Mouse (Mus musculus) spleen, adult 2 months (tissue): ENCODE data around the gene Gm28230. TPM values are rescaled to one million over a fixed set of nuclear protein-coding genes. Genes with fewer than 3 reads are reported as not detected.

Source experiments
- DNase-seq, 2 experiments: peaks; one replicate each; pipeline versions ENCODE4 v3.0.0 to v3.0.0-alpha.2; 2012 to 2021; ENCODE audit warnings: low spot score in 2 of 2, low read depth in 1 of 2
- H3K27ac ChIP-seq: fragments of 200-500 bp; 2 replicates; pipeline ENCODE4 v1.5.1; 2012; ENCODE audit warnings: low read length, inconsistent platforms; ENCODE audit not compliant: insufficient read depth
- H3K27me3 ChIP-seq: fragments of 200-500 bp; 2 replicates; pipeline ENCODE4 v1.6.1; 2012; ENCODE audit warnings: mild to moderate bottlenecking, moderate library complexity, low read length, inconsistent platforms; ENCODE audit not compliant: control insufficient read depth, insufficient read depth
- H3K36me3 ChIP-seq: fragments of 200-500 bp; 2 replicates; pipeline ENCODE4 v1.6.1; 2012; ENCODE audit warnings: mild to moderate bottlenecking, low read length, inconsistent platforms; ENCODE audit not compliant: control insufficient read depth, insufficient read depth
- H3K4me1 ChIP-seq: fragments of 200-500 bp; 2 replicates; pipeline ENCODE4 v1.6.1; 2011; ENCODE audit warnings: inconsistent platforms; ENCODE audit not compliant: control insufficient read depth, insufficient read depth, insufficient read length
- H3K4me3 ChIP-seq: fragments of 200-500 bp; 2 replicates; pipeline ENCODE4 v1.5.1; 2011; ENCODE audit warnings: mild to moderate bottlenecking, inconsistent platforms; ENCODE audit not compliant: insufficient read depth, insufficient read length; ENCODE audit errors: extremely low read depth
- CTCF ChIP-seq: fragments of 200-500 bp; IDR thresholded peaks from 2 replicates; pipeline ENCODE4 v1.5.1; 2011; ENCODE audit warnings: mild to moderate bottlenecking, inconsistent platforms; ENCODE audit not compliant: insufficient read depth, insufficient read length, insufficient replicate concordance; ENCODE audit errors: extremely low read depth
- POLR2A ChIP-seq: fragments of 200-500 bp; IDR thresholded peaks from 2 replicates; pipeline ENCODE4 v1.6.1; 2011; ENCODE audit warnings: low read depth, low read length, inconsistent platforms
- WGBS: fragments of 180-500 bp; shearing (Covaris S2); methylation state at CpG from one replicate; pipeline ENCODE4 v1.1.7; 2018; 5-methylcytosine and 5-hydroxymethylcytosine counted together
- polyA plus RNA-seq: library from polyadenylated mRNA; depleted of rRNA; stranded (reverse); fragments of >200 nt; gene quantifications from 2 replicates; pipeline ENCODE4 v1.2.3, GENCODE M21; 2012

Gene Gm28230
- polyA plus RNA-seq, 1 experiment, result not detected

GRCm38 (mm10) chr2:74691995-74692807 is 34.3 kb upstream of the Gm28230 start:
- Histone ChIP-seq H3K27me3 (peaks cover 58% of the 10 kb centered on the region), H3K27ac (no peak overlapping the region), H3K4me3 (no peak overlapping the region), H3K36me3 (no peaks in the 10 kb centered on the region), H3K4me1 (no peaks in the 10 kb centered on the region)
- TF ChIP-seq CTCF (no peak), POLR2A (no peak)
- 7% methylated on average over 35 of the region's 35 CpGs for WGBS
- DNase-seq, result no peak

GRCm38 (mm10) chr2:74692808-74693431 is 33.6 kb upstream of the Gm28230 start:
- TF ChIP-seq POLR2A, result no peak
- TF ChIP-seq CTCF, result no peak
- no peak overlapping the region for H3K4me3 ChIP-seq
- peaks cover 58% of the 10 kb centered on the region for H3K27me3 ChIP-seq
- DNase-seq, result no peak
- peaks cover 2% of the 10 kb centered on the region; the same call in 1 of the 2 replicates for H3K4me1 ChIP-seq
- 6% methylated on average over 20 of the region's 20 CpGs for WGBS
- no peak overlapping the region for H3K27ac ChIP-seq
- no peaks in the 10 kb centered on the region for H3K36me3 ChIP-seq

- Histone ChIP-seq H3K27ac (no peak overlapping the region), H3K36me3 (no peaks in the 10 kb centered on the region), H3K4me3 (no peak overlapping the region), H3K4me1 (peaks cover 7% of the 10 kb centered on the region; the same call in 1 of the 2 replicates), H3K27me3 (peaks cover 61% of the 10 kb centered on the region)
- TF ChIP-seq POLR2A (no peak), CTCF (no peak)
- WGBS, result 27% methylated on average over 4 of the region's 4 CpGs
- DNase-seq, result no peak
Observed at GRCm38 (mm10) chr2:74693432-74693827, 33.1 kb upstream of the Gm28230 start.

GRCm38 (mm10) chr2:74694066-74694465 is 32.5 kb upstream of the Gm28230 start:
- WGBS, result 6% methylated on average over 16 of the region's 16 CpGs
- Histone ChIP-seq H3K36me3 (no peaks in the 10 kb centered on the region), H3K27ac (no peak overlapping the region), H3K4me1 (peaks cover 9% of the 10 kb centered on the region; the same call in 1 of the 2 replicates), H3K4me3 (no peak overlapping the region), H3K27me3 (peaks cover 64% of the 10 kb centered on the region)
- DNase-seq, result no peak
- TF ChIP-seq CTCF, result no peak
- no peak for TF ChIP-seq POLR2A

- Histone ChIP-seq H3K27me3 (peaks cover 61% of the 10 kb centered on the region), H3K4me1 (peaks cover 9% of the 10 kb centered on the region; the same call in 1 of the 2 replicates), H3K27ac (no peak overlapping the region), H3K36me3 (no peaks in the 10 kb centered on the region), H3K4me3 (no peak overlapping the region)
- no peak for DNase-seq
- 25% methylated on average over 1 of the region's 1 CpGs for WGBS
- TF ChIP-seq CTCF (no peak), POLR2A (no peak)
Observed at GRCm38 (mm10) chr2:74695383-74695782, 31.1 kb upstream of the Gm28230 start.

- Histone ChIP-seq H3K27ac (no peak overlapping the region), H3K36me3 (no peaks in the 10 kb centered on the region), H3K27me3 (peaks cover 60% of the 10 kb centered on the region), H3K4me1 (peaks cover 9% of the 10 kb centered on the region; the same call in 1 of the 2 replicates), H3K4me3 (no peak overlapping the region)
- TF ChIP-seq POLR2A (no peak), CTCF (no peak)
- WGBS, result 20% methylated on average over 7 of the region's 7 CpGs
- DNase-seq, result no peak
Observed at GRCm38 (mm10) chr2:74695813-74696430, 30.6 kb upstream of the Gm28230 start.
